Mouse (Mus musculus): ENCODE measurements around the gene Smpd2. TPM values are rescaled to one million over a fixed set of nuclear protein-coding genes. Genes with fewer than 3 reads are reported as not detected.
A peak's percentile ranks its signal among the peaks of the same experiment; 100 is the strongest.

Smpd2 gene
- 62.9 and 65.6 TPM in 2 replicates for polyA plus RNA-seq (2015; fragmentation: Nextera tagmentation; extraction: Ambion mirVana)

GRCm38 (mm10) chr10:41489708-41490517 lies at the start of gene Smpd2, which contains the start of gene Ppil6:
Gene Smpd2, minus strand, starts transcription at chr10:41490369.
Gene Ppil6, plus strand, starts transcription at chr10:41490439.
- Histone ChIP-seq H3K36me3 (peaks cover 36% of the 10 kb centered on the region), H3K9ac (peak within 1 kb of the TSS; percentile 80), H3K27ac (peak within 1 kb of the TSS; percentile 70; the same call in 1 of the 2 replicates), H3K9me3 (no peaks in the 10 kb centered on the region), H3K4me2 (replicated peaks) (peak within 1 kb of the TSS; percentile 99), H3K27me3 (no peaks in the 10 kb centered on the region), H3K4me3 (peak within 1 kb of the TSS; percentile 66), H3K4me1 (peaks cover 22% of the 10 kb centered on the region)
- under 1% methylated on average over 50 of the region's 50 CpGs for WGBS
- ATAC-seq (ENCODE audit: low FRiP score, low read depth) = peak; percentile 94

DNA sequence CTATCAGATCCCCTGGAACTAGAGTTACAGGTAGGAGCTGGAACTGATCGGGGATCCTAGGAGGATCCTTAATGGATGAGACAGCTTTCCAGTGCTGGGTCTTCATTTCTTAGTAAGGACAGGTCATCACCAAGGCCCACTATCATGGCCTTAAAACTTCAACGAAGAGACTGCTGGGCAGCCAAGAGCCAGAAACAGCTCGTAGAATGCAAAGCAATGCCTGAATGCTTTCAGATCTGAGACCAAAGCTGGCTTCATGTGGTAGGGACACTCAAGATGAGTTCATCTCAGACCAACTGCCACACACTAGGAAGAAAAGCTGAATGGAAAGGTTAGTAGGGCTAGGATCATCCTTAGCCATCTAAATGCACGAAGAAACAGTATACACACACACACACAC lies 48.8 kb upstream of the Smpd2 start:
- WGBS = 97% methylated on average over 4 of the region's 4 CpGs
- Histone ChIP-seq H3K9ac (no peak overlapping the region), H3K27me3 (no peaks in the 10 kb centered on the region), H3K27ac (no peak overlapping the region), H3K4me3 (no peak overlapping the region), H3K9me3 (no peaks in the 10 kb centered on the region), H3K4me2 (replicated peaks) (no peak overlapping the region), H3K36me3 (peaks cover 47% of the 10 kb centered on the region), H3K4me1 (no peaks in the 10 kb centered on the region)
- ATAC-seq (ENCODE audit: low FRiP score, low read depth) = no peak

GRCm38 (mm10) chr10:41537983-41538330 lies 47.8 kb upstream of the Smpd2 start:
- no peak for ATAC-seq (ENCODE audit: low FRiP score, low read depth)
- WGBS = 91% methylated on average over 3 of the region's 3 CpGs
- H3K4me2 ChIP-seq (replicated peaks) = no peak overlapping the region
- no peaks in the 10 kb centered on the region for H3K9me3 ChIP-seq
- no peak overlapping the region for H3K27ac ChIP-seq
- peaks cover 57% of the 10 kb centered on the region for H3K36me3 ChIP-seq
- no peaks in the 10 kb centered on the region for H3K27me3 ChIP-seq
- H3K4me3 ChIP-seq = no peak overlapping the region
- H3K4me1 ChIP-seq = no peaks in the 10 kb centered on the region
- no peak overlapping the region for H3K9ac ChIP-seq

DNA sequence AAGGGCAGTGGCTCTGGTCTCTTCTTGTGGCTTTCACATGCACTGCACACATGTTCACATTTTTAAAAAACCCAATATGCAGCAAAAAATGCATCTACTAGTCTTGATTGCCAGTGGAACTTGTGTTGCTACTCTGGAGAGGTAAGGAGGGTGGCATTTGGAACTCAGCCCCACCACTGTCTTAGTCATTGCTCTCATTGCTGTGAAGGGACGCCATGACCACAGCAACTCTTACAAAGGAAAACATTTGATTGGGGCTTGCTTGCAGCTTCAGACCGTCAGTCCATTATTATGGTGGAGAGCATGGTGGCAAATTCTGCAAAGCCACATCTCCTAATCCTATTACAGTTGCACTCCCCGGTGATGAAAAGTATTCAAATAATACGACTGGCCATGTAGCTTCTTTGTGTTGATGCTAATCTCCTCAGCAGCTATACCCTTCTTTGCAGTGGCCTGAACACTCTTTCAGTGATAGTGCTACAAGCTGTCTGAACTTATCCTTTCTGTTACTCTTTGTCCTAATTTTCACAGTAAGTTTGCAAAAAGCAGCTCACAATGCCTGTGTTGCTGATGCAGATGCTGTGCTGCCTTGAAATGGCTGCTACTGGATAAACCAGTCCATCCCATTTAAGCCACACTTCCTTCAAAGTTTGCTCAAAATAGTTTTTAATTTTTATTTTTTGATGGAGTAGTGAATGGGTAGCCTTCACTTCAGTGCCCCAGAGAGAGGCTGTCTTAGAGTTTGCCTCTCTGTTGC lies 47.2 kb upstream of the Smpd2 start:
- Histone ChIP-seq H3K9me3 (no peaks in the 10 kb centered on the region), H3K4me3 (no peak overlapping the region), H3K27ac (no peak overlapping the region), H3K9ac (no peak overlapping the region), H3K4me2 (replicated peaks) (no peak overlapping the region), H3K36me3 (peaks cover 63% of the 10 kb centered on the region), H3K27me3 (no peaks in the 10 kb centered on the region), H3K4me1 (no peaks in the 10 kb centered on the region)
- no peak for ATAC-seq (ENCODE audit: low FRiP score, low read depth)
- WGBS = 91% methylated on average over 4 of the region's 4 CpGs

- Histone ChIP-seq H3K9ac (no peak overlapping the region), H3K36me3 (peaks cover 64% of the 10 kb centered on the region), H3K27me3 (no peaks in the 10 kb centered on the region), H3K4me2 (replicated peaks) (no peak overlapping the region), H3K4me1 (no peaks in the 10 kb centered on the region), H3K27ac (no peak overlapping the region), H3K9me3 (no peaks in the 10 kb centered on the region), H3K4me3 (no peak overlapping the region)
- no peak for ATAC-seq (ENCODE audit: low FRiP score, low read depth)
- 89% methylated on average over 1 of the region's 1 CpGs for WGBS
Observed at GRCm38 (mm10) chr10:41536714-41537113, 46.5 kb upstream of the Smpd2 start.

- 92% methylated on average over 2 of the region's 2 CpGs for WGBS
- Histone ChIP-seq H3K36me3 (peaks cover 70% of the 10 kb centered on the region), H3K4me2 (replicated peaks) (no peak overlapping the region)
Observed at GRCm38 (mm10) chr10:41535991-41536390, 45.8 kb upstream of the Smpd2 start.

DNA sequence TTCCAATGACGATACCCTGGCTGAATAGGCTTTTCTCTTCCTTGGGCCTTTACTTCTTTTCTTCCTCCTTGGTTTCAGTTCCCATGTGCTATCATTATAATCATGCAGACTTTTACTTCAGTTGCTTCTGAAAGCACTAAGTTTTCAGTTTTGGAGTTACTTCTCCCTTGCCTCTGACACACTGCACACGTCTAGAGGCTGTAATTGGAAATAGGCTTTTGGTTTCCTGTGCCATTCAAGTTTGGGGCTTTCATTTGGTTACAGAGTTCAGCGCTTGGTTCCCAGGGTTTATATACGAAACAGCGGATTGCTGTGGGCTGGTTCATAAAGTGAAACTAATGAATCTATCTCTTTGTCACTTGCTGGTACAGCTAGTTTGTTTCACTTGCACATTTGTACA lies 39.8 kb upstream of the Smpd2 start:
- Histone ChIP-seq H3K36me3 (peaks cover 74% of the 10 kb centered on the region), H3K4me2 (replicated peaks) (no peak overlapping the region), H3K9ac (no peak overlapping the region), H3K27ac (no peak overlapping the region), H3K27me3 (no peaks in the 10 kb centered on the region), H3K9me3 (no peaks in the 10 kb centered on the region), H3K4me3 (no peak overlapping the region), H3K4me1 (no peaks in the 10 kb centered on the region)
- no peak for ATAC-seq (ENCODE audit: low FRiP score, low read depth)
- WGBS = 83% methylated on average over 5 of the region's 5 CpGs

More at GRCm38 (mm10) chr10:41535991-41536390, 45.8 kb upstream of the Smpd2 start:
- Histone ChIP-seq H3K4me1 (no peaks in the 10 kb centered on the region), H3K9ac (no peak overlapping the region), H3K4me3 (no peak overlapping the region), H3K27me3 (no peaks in the 10 kb centered on the region), H3K27ac (no peak overlapping the region), H3K9me3 (no peaks in the 10 kb centered on the region)
- ATAC-seq (ENCODE audit: low FRiP score, low read depth) = no peak

DNA sequence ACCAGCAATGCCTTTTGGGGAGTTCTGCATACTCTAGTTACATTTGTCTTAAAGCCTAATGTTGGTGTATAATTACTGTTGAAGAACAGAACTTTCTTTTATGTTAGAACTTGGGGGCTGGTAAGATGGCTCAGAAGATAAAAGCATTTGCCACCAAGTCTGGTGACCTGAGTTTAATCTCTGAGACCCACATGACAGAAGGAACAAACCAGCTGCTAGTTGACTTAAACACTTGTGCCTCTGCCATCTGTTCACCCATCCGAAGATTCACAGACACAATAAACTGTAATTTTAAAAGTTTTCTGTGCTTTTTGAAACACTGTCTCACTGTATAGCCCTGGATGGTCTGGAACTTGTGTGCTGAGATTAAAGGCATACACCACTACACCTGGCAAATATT lies 35.5 kb upstream of the Smpd2 start:
- H3K9ac ChIP-seq = no peak overlapping the region
- no peak for ATAC-seq (ENCODE audit: low FRiP score, low read depth)
- 80% methylated on average over 1 of the region's 1 CpGs for whole genome bisulfite sequencing
- H3K4me1 ChIP-seq = peaks cover 24% of the 10 kb centered on the region
- H3K36me3 ChIP-seq = peaks cover 57% of the 10 kb centered on the region
- no peak overlapping the region for H3K4me3 ChIP-seq
- H3K27ac ChIP-seq = no peak overlapping the region
- no peaks in the 10 kb centered on the region for H3K9me3 ChIP-seq
- H3K27me3 ChIP-seq = no peaks in the 10 kb centered on the region
- no peak overlapping the region for H3K4me2 ChIP-seq (replicated peaks)

- Histone ChIP-seq H3K9me3 (no peaks in the 10 kb centered on the region), H3K4me2 (replicated peaks) (0 out of 2 replicates have a peak overlapping the region, but pooled peaks have one; percentile 25), H3K36me3 (peaks cover 36% of the 10 kb centered on the region), H3K27me3 (no peaks in the 10 kb centered on the region), H3K9ac (no peak overlapping the region), H3K27ac (no peak overlapping the region), H3K4me3 (no peak overlapping the region), H3K4me1 (peaks cover 25% of the 10 kb centered on the region)
- 70% methylated on average over 3 of the region's 3 CpGs for WGBS
- ATAC-seq (ENCODE audit: low FRiP score, low read depth) = no peak
Observed at GRCm38 (mm10) chr10:41523386-41523785, 33.2 kb upstream of the Smpd2 start.

DNA sequence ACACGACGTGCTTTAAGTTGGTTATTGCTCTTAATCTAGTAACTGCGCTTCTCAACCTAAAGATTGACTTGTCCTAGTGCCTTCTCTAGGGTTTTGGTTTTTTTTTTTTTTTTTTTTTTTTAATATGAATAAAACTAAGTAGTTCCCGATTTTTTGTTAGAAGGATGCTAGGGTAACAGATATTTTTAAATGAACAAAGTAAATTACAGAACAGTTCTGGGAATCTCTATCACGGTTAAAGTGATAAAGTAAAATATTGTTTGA lies 30.2 kb upstream of the Smpd2 start:
- Histone ChIP-seq H3K4me2 (replicated peaks) (peak overlapping the region; percentile 82), H3K27ac (no peak overlapping the region), H3K9me3 (no peaks in the 10 kb centered on the region), H3K4me1 (peaks cover 25% of the 10 kb centered on the region), H3K9ac (peak overlapping the region; percentile 93), H3K4me3 (peak overlapping the region; percentile 93), H3K36me3 (peaks cover 19% of the 10 kb centered on the region), H3K27me3 (no peaks in the 10 kb centered on the region)
- WGBS = 6% methylated on average over 5 of the region's 5 CpGs
- no peak for ATAC-seq (ENCODE audit: low FRiP score, low read depth)

DNA sequence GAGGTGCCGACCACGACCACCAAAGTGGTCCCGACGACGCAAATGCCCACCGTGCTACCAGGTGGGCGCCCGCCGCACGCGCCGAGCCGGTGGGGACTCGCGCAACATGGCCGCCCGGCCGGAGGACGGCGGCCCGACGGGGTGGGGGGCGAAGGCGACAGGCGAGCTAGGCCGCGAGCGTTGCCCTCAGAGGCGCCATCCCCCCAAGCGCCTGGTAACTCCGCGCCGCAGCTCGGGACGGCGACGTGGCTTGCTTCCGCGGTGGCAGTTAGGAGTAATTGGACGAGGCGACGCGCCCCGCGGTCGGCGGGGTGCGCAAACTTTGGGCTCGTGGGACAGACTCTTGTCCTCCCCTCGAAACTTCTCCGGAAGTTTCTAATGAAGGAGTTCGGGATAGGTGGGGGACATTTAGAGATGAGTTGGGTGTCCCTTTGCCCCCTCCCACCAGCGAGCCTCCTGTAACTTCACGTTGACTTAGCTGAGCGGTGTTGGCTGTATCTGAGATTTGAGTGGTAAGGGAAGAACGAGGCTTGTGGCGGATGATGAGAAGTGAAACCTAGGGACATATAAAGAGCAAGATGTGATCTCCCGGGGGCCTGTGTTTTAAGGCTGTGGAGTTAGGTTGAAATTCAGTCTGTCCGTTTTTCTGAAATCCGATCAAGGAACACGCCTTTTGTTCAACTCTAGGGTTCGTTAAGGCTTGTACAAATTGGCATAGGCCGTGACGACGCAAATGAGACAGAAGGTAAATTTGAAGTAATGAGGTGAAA lies 29.7 kb upstream of the Smpd2 start:
- WGBS = under 1% methylated on average over 65 of the region's 65 CpGs
- Histone ChIP-seq H3K9me3 (no peaks in the 10 kb centered on the region), H3K4me1 (peaks cover 25% of the 10 kb centered on the region), H3K9ac (peak overlapping the region; percentile 93), H3K27ac (peak overlapping the region; percentile 94), H3K36me3 (peaks cover 17% of the 10 kb centered on the region), H3K27me3 (no peaks in the 10 kb centered on the region), H3K4me3 (peak overlapping the region; percentile 93), H3K4me2 (replicated peaks) (peak overlapping the region; percentile 82)
- peak; percentile 60 for ATAC-seq (ENCODE audit: low FRiP score, low read depth)

All from limb, embryonic 13.5 days (tissue).